Mouse (Mus musculus): ENCODE measurements at regions not wholly inside any gene's neighbourhood (a gene's known extent, or its start where the extent isn't known, plus 50 kb on each side); places are given as distances from the start of the nearest gene placed in this dataset.

GRCm38 (mm10) chr3:155510161-155510857, 417.1 kb downstream of the Lrriq3 start:
- Histone ChIP-seq H3K9ac (replicated peaks; ENCODE audit: low read length) (no peak overlapping the region), H3K4me2 (ENCODE audit: low read depth, low read length) (no peak overlapping the region), H3K4me1 (ENCODE audit: insufficient read depth, low read length) (no peaks in the 10 kb centered on the region), H3K27ac (no peak overlapping the region), H3K36me3 (ENCODE audit: insufficient read depth, low read length) (no peaks in the 10 kb centered on the region), H3K27me3 (ENCODE audit: insufficient read depth, low read length) (no peaks in the 10 kb centered on the region), H3K4me3 (ENCODE audit: low read length) (no peak overlapping the region), H3K9me3 (ENCODE audit: low read length) (no peaks in the 10 kb centered on the region)
- no peak for ATAC-seq
- 86% methylated on average over 1 of the region's 1 CpGs for WGBS
- TF ChIP-seq CTCF (IDR thresholded peaks at IDR 0.05; ENCODE audit: low read depth) = no peak
- no peak for DNase-seq (ENCODE audit: low spot score)

- no peak overlapping the region for H3K9ac ChIP-seq (replicated peaks; ENCODE audit: low read length)
- H3K4me1 ChIP-seq (ENCODE audit: insufficient read depth, low read length) = no peaks in the 10 kb centered on the region
- no peak overlapping the region for H3K27ac ChIP-seq
- no peak for TF ChIP-seq CTCF (IDR thresholded peaks at IDR 0.05; ENCODE audit: low read depth)
- H3K4me3 ChIP-seq (ENCODE audit: low read length) = no peak overlapping the region
- H3K9me3 ChIP-seq (ENCODE audit: low read length) = no peaks in the 10 kb centered on the region
- DNase-seq (ENCODE audit: low spot score) (no peak), ATAC-seq (no peak)
- 79% methylated on average over 2 of the region's 2 CpGs for WGBS
- H3K36me3 ChIP-seq (ENCODE audit: insufficient read depth, low read length) = no peaks in the 10 kb centered on the region
- no peak overlapping the region for H3K4me2 ChIP-seq (ENCODE audit: low read depth, low read length)
- no peaks in the 10 kb centered on the region for H3K27me3 ChIP-seq (ENCODE audit: insufficient read depth, low read length)
Observed at GRCm38 (mm10) chr3:155513885-155514284, 420.7 kb downstream of the Lrriq3 start.

DNA sequence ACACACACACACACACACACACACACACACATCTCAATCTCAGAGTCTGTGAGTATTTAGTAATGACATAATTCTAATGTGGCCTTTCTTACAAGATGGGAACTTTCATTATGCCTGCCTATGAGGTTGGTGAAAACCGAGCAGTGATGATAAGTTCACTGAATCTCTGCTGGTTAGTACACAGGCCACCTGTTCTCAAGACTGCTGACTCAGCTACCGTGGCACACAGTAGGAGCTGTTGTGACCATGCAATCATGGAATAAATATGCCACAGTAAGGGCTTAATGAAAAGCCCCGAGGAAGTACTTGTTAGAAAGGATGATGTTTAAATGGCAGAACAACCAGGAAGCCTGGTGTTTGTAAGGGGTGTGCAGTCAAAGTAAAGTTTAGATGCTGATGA, 436.1 kb downstream of the Lrriq3 start:
- no peak for TF ChIP-seq CTCF (IDR thresholded peaks at IDR 0.05; ENCODE audit: low read depth)
- no peaks in the 10 kb centered on the region for H3K27me3 ChIP-seq (ENCODE audit: insufficient read depth, low read length)
- ATAC-seq = no peak
- 73% methylated on average over 3 of the region's 3 CpGs for WGBS
- no peak overlapping the region for H3K4me2 ChIP-seq (ENCODE audit: low read depth, low read length)
- DNase-seq (ENCODE audit: low spot score) = no peak
- H3K4me3 ChIP-seq (ENCODE audit: low read length) = no peak overlapping the region
- H3K36me3 ChIP-seq (ENCODE audit: insufficient read depth, low read length) = no peaks in the 10 kb centered on the region
- H3K4me1 ChIP-seq (ENCODE audit: insufficient read depth, low read length) = no peaks in the 10 kb centered on the region
- H3K9ac ChIP-seq (replicated peaks; ENCODE audit: low read length) = no peak overlapping the region
- no peaks in the 10 kb centered on the region for H3K9me3 ChIP-seq (ENCODE audit: low read length)
- no peak overlapping the region for H3K27ac ChIP-seq

- Histone ChIP-seq H3K9ac (replicated peaks; ENCODE audit: low read length) (no peak overlapping the region), H3K27ac (no peak overlapping the region), H3K4me3 (ENCODE audit: low read length) (no peak overlapping the region), H3K4me1 (ENCODE audit: insufficient read depth, low read length) (no peaks in the 10 kb centered on the region), H3K27me3 (ENCODE audit: insufficient read depth, low read length) (no peaks in the 10 kb centered on the region), H3K9me3 (ENCODE audit: low read length) (no peaks in the 10 kb centered on the region), H3K36me3 (ENCODE audit: insufficient read depth, low read length) (no peaks in the 10 kb centered on the region), H3K4me2 (ENCODE audit: low read depth, low read length) (no peak overlapping the region)
- TF ChIP-seq CTCF (IDR thresholded peaks at IDR 0.05; ENCODE audit: low read depth) = peak; percentile 44
- DNase-seq (ENCODE audit: low spot score) (no peak), ATAC-seq (no peak)
Observed at GRCm38 (mm10) chr3:155530811-155531210, 437.6 kb downstream of the Lrriq3 start.

DNA sequence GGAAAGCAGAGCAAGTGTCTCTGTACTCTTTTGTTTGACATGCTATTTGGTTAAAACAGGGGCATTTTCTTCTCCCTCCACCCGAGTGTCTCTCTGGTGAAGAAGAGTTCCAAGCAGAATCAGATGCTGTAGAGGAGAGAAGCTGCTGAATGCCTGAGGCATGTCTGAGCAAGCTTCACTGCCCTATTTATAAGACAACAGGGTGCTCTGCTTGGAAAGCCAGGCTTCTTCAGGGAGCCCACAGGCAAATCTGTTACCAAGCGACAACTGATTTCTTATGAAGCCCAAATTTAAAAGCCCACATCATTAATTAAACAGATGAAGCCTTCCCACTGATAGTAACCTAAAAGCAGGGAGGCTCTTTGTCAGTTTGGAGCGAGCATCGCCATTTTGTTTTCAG, 438.8 kb downstream of the Lrriq3 start:
- H3K9ac ChIP-seq (replicated peaks; ENCODE audit: low read length) = no peak overlapping the region
- no peaks in the 10 kb centered on the region for H3K36me3 ChIP-seq (ENCODE audit: insufficient read depth, low read length)
- no peaks in the 10 kb centered on the region for H3K4me1 ChIP-seq (ENCODE audit: insufficient read depth, low read length)
- 52% methylated on average over 4 of the region's 4 CpGs for WGBS
- H3K4me3 ChIP-seq (ENCODE audit: low read length) = no peak overlapping the region
- ATAC-seq (peak; percentile 68; the same call in 1 of the 2 replicates), DNase-seq (ENCODE audit: low spot score) (peak; percentile 41)
- H3K9me3 ChIP-seq (ENCODE audit: low read length) = no peaks in the 10 kb centered on the region
- no peak for TF ChIP-seq CTCF (IDR thresholded peaks at IDR 0.05; ENCODE audit: low read depth)
- H3K27ac ChIP-seq = no peak overlapping the region; the same call in 1 of the 2 replicates
- H3K4me2 ChIP-seq (ENCODE audit: low read depth, low read length) = no peak overlapping the region
- no peaks in the 10 kb centered on the region for H3K27me3 ChIP-seq (ENCODE audit: insufficient read depth, low read length)

DNA sequence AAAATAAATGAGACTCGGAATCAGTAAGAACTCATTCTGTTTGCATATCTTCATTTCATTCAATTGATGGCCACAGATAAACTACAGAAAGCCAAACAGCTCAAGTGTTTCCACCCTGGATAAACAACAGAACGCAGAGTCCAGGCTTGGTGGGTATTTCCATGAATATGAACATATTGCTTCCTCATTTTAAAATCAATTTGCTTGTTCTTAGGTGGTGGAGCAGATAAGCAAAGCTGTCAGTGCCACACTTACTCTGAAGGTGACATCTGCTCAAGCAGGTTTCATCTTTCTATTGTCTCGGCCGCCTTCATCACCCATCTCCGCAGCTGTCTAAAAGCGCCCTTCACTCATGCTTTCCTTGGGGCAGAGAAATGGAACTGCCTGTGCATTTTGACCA, 455.0 kb downstream of the Lrriq3 start:
- no peak overlapping the region for H3K4me2 ChIP-seq (ENCODE audit: low read depth, low read length)
- no peak for TF ChIP-seq CTCF (IDR thresholded peaks at IDR 0.05; ENCODE audit: low read depth)
- no peak overlapping the region for H3K4me3 ChIP-seq (ENCODE audit: low read length)
- no peaks in the 10 kb centered on the region for H3K4me1 ChIP-seq (ENCODE audit: insufficient read depth, low read length)
- DNase-seq (ENCODE audit: low spot score) = no peak
- no peaks in the 10 kb centered on the region for H3K27me3 ChIP-seq (ENCODE audit: insufficient read depth, low read length)
- no peak overlapping the region for H3K27ac ChIP-seq
- H3K9ac ChIP-seq (replicated peaks; ENCODE audit: low read length) = no peak overlapping the region
- no peaks in the 10 kb centered on the region for H3K9me3 ChIP-seq (ENCODE audit: low read length)
- no peaks in the 10 kb centered on the region for H3K36me3 ChIP-seq (ENCODE audit: insufficient read depth, low read length)
- ATAC-seq = no peak
- 80% methylated on average over 6 of the region's 6 CpGs for WGBS

DNA sequence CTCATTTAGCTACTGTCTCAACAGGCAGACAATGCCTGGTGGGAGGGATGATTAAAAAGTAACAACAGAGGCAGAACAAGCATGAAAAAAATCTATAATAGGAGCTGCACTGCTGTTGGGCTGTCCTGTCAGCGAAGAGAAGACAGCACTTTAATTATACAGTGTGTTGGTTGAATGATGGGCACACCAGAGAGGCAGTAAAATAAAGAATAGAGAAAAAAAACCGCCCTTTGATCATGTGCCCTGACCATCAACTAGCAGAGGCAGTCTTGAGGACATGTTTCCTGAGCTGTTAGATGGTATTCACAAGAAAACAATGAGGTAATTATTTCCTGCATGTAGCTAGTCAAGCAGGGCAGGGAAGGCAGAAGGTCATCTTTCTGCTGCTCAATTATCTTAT, 483.9 kb downstream of the Lrriq3 start:
- Histone ChIP-seq H3K27me3 (ENCODE audit: insufficient read depth, low read length) (no peaks in the 10 kb centered on the region), H3K9me3 (ENCODE audit: low read length) (no peaks in the 10 kb centered on the region), H3K9ac (replicated peaks; ENCODE audit: low read length) (no peak overlapping the region), H3K27ac (no peak overlapping the region), H3K36me3 (ENCODE audit: insufficient read depth, low read length) (no peaks in the 10 kb centered on the region), H3K4me3 (ENCODE audit: low read length) (no peak overlapping the region), H3K4me1 (ENCODE audit: insufficient read depth, low read length) (no peaks in the 10 kb centered on the region), H3K4me2 (ENCODE audit: low read depth, low read length) (no peak overlapping the region)
- WGBS = 18% methylated on average over 2 of the region's 2 CpGs
- TF ChIP-seq CTCF (IDR thresholded peaks at IDR 0.05; ENCODE audit: low read depth) = no peak
- DNase-seq (ENCODE audit: low spot score) = no peak
- peak; percentile 21; the same call in 1 of the 2 replicates for ATAC-seq
